Mouse (Mus musculus): Measurements from ENCODE around the gene Tmem177. TPM values are rescaled to one million over a fixed set of nuclear protein-coding genes. Genes with fewer than 3 reads are reported as not detected.

The Tmem177 gene
- 3.2 to 4.3 TPM (median 3.8 TPM) in 4 replicates for total RNA-seq (2023)

GRCm38 (mm10) chr1:119912953-119913814 is at the start of gene Tmem177:
Tmem177 (minus strand) TSS chr1:119913208.

Other genes starting within 250 kb of the Tmem177 start
- 31.0 to 38.7 TPM (median 37.7 TPM) in 4 replicates for gene Ptpn4, start 75.6 kb downstream of the Tmem177 start, total RNA-seq (2023)
- gene Cfap221, start 84.0 kb upstream of the Tmem177 start, total RNA-seq (2023), result not detected in 4 replicates
- not detected in 4 replicates for gene Sctr, start 93.7 kb upstream of the Tmem177 start, total RNA-seq (2023)
- not detected in 4 replicates for gene Tmem37, start 160.9 kb upstream of the Tmem177 start, total RNA-seq (2023)
- 34.5 to 39.5 TPM (median 36.3 TPM) in 4 replicates for gene Dbi, start 207.9 kb upstream of the Tmem177 start, total RNA-seq (2023)
- 15.7 to 19.2 TPM (median 17.3 TPM) in 4 replicates for gene 3110009E18Rik, start 208.0 kb upstream of the Tmem177 start, total RNA-seq (2023)